Mouse (Mus musculus) lung, postnatal 0 days (tissue): ENCODE results near the gene Xdh. TPM values are rescaled to one million over a fixed set of nuclear protein-coding genes. Genes with fewer than 3 reads are reported as not detected.

Source experiments
- ATAC-seq: fragments of 200-750 bp; cut with Nextera tagmentation; 2 replicates; pipeline ENCODE4 v1.8.0; 2017; ENCODE audit warnings: moderate library complexity
- DNase-seq: peaks from one replicate; pipeline ENCODE4 v3.0.0-alpha.2; 2016; ENCODE audit warnings: low spot score
- H3K27ac ChIP-seq: fragments of 300-500 bp; sonication (generic); 2 replicates; pipeline ENCODE4 v1.5.1; 2014; ENCODE audit warnings: antibody characterized with exemption, mild to moderate bottlenecking, low read length, mixed read lengths
- H3K27me3 ChIP-seq: fragments of 300-500 bp; sonication (generic); replicated peaks from 2 replicates; pipeline ENCODE4 v1.6.1; 2014; ENCODE audit warnings: low read length, mixed read lengths; ENCODE audit not compliant: insufficient read depth
- H3K36me3 ChIP-seq: fragments of 300-500 bp; sonication (generic); 2 replicates; pipeline ENCODE4 v1.6.1; 2014; ENCODE audit warnings: low read length, mixed read lengths; ENCODE audit not compliant: insufficient read depth
- H3K4me1 ChIP-seq: fragments of 300-500 bp; sonication (generic); 2 replicates; pipeline ENCODE4 v1.6.1; 2014; ENCODE audit warnings: antibody characterized with exemption, low read depth, low read length, mixed read lengths; ENCODE audit not compliant: insufficient read depth
- H3K4me2 ChIP-seq: fragments of 300-500 bp; sonication (generic); replicated peaks from 2 replicates; pipeline ENCODE4 v1.6.1; 2014; ENCODE audit warnings: low read depth, mild to moderate bottlenecking, low read length, moderate library complexity, mixed read lengths
- H3K4me3 ChIP-seq: fragments of 300-500 bp; sonication (generic); 2 replicates; pipeline ENCODE4 v1.5.1; 2014; ENCODE audit warnings: low read depth, low read length
- H3K9ac ChIP-seq: fragments of 300-500 bp; sonication (generic); replicated peaks from 2 replicates; pipeline ENCODE4 v1.6.1; 2014; ENCODE audit warnings: low read depth, mild to moderate bottlenecking
- H3K9me3 ChIP-seq: fragments of 300-500 bp; sonication (generic); 2 replicates; pipeline ENCODE4 v1.6.1; 2016; ENCODE audit warnings: low read length, mixed read lengths
- CTCF ChIP-seq: IDR thresholded peaks from 2 replicates; pipeline ENCODE4 v1.5.1; 2016; ENCODE audit warnings: antibody characterized with exemption, mild to moderate bottlenecking
- EP300 ChIP-seq: IDR thresholded peaks from 2 replicates; pipeline ENCODE4 v1.6.1; 2016; ENCODE audit warnings: antibody characterized with exemption, mild to moderate bottlenecking, control low read depth
- WGBS: fragments of 180-500 bp; shearing (Covaris S2); extraction: QIAGEN DNeasy Blood & Tissue Kit; methylation state at CpG from one replicate; pipeline ENCODE4 v1.1.7; 2014; 5-methylcytosine and 5-hydroxymethylcytosine counted together
- polyA plus RNA-seq: library from polyadenylated mRNA; unstranded; fragments of >200 nt; fragmentation: Nextera tagmentation; extraction: Ambion mirVana; gene quantifications from 2 replicates; pipeline ENCODE4 v1.2.1, GENCODE M21; 2015

The Xdh gene
- polyA plus RNA-seq, 1 experiment from 2014 or later = 34.0 TPM

DNA sequence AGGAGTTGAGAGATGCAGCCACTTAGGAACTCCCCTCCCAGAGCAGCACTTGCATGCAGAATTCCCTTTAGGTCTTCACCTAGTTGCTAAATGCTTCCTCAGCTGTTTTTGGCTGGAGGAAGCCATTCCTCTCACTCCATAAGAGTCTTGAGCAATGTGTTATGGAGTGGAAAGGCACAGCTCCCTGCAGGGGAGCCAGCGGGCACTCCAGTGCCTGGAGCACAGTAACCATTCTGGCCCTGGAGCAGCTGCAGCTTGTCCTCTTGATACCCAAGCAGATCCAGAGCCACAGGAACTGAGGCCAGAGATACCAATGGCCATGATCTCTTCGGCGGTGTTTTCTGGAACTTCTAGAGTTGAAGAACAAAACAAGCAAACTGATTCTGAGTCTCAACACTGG lies 113.4 kb downstream of the Xdh start:
- Histone ChIP-seq H3K4me1 (no peaks in the 10 kb centered on the region), H3K9ac (no peak overlapping the region), H3K4me2 (no peak overlapping the region), H3K4me3 (no peak overlapping the region), H3K27ac (no peak overlapping the region), H3K9me3 (no peaks in the 10 kb centered on the region), H3K27me3 (no peaks in the 10 kb centered on the region), H3K36me3 (no peaks in the 10 kb centered on the region)
- peak; percentile 76 for ATAC-seq
- 73% methylated on average over 3 of the region's 3 CpGs for WGBS
- DNase-seq = peak; percentile 55
- TF ChIP-seq EP300 (no peak), CTCF (no peak)

Other genes with a start within 250 kb of the Xdh start
- gene Galnt14, start 239.7 kb downstream of the Xdh start, polyA plus RNA-seq = 0.06 and 0.20 TPM in 2 replicates
- 4.7 and 5.1 TPM in 2 replicates for gene Ehd3, start 146.1 kb downstream of the Xdh start, polyA plus RNA-seq
- gene Srd5a2, start 97.7 kb upstream of the Xdh start, polyA plus RNA-seq = not detected in 2 replicates